Mouse (Mus musculus) heart, postnatal 36 days (tissue): ENCODE measurements around the gene Serpina3g. TPM values are rescaled to one million over a fixed set of nuclear protein-coding genes. Genes with fewer than 3 reads are reported as not detected.

Source experiments
- DNase-seq, 2 experiments: peaks; one replicate each; pipeline ENCODE4 v3.0.0; 2021 to 2022
- intact Hi-C: fragments of 180-260 bp; cut with DNase I; formaldehyde crosslinking; loops from one replicate; pipeline ENCODE4 v1.15.1; 2025
- total RNA-seq, 2 experiments: library from RNA; stranded (reverse); gene quantifications; 2 replicates each; pipeline ENCODE4 v1.2.3; 2021

The Serpina3g gene
- total RNA-seq, 2 experiments from 2014 or later = 1.4 to 2.0 TPM

- intact Hi-C loops = no loop called here
Observed at GRCm38 (mm10) chr12:104278216-104279055, 42.4 kb downstream of the Serpina3g start.

DNA sequence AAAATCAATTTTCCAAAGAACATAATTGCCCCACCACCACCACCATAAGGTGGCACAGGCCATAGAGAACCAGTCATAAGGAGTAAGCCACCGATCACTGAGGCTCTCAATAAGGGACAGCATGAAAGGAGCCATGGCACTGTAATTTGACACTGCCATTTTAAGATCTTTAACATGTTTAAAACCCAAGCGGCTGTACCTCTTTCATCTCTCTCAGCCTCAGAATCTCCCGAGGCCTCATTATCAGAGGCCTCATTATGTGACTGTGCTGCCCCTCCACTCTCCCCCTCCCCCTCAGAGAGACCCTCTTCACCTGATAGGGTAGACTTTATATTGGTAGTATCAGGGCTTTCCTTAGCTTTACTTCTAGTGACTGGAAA lies 43.0 kb downstream of the Serpina3g start:
- intact Hi-C loops = no loop called here
- DNase-seq = no peak

More at GRCm38 (mm10) chr12:104278216-104279055, 42.4 kb downstream of the Serpina3g start:
- no peak for DNase-seq

- no peak for DNase-seq
- intact Hi-C loops = no loop called here
Observed at GRCm38 (mm10) chr12:104283380-104283779, 47.3 kb downstream of the Serpina3g start.

GRCm38 (mm10) chr12:104288336-104288735 lies 52.3 kb downstream of the Serpina3g start:
- intact Hi-C loops = no loop called here
- no peak for DNase-seq

GRCm38 (mm10) chr12:104289872-104290271 lies 53.8 kb downstream of the Serpina3g start:
- no peak for DNase-seq
- intact Hi-C loops = no loop called here

Other genes with a start within 250 kb of the Serpina3g start
- not detected for gene Serpina11, start 246.3 kb upstream of the Serpina3g start, total RNA-seq
- gene Serpina9, start 222.5 kb upstream of the Serpina3g start, total RNA-seq = not detected
- not detected for gene Serpina12, start 191.8 kb upstream of the Serpina3g start, total RNA-seq
- not detected for gene Serpina5, start 135.1 kb upstream of the Serpina3g start, total RNA-seq
- not detected for gene Serpina3a, start 123.5 kb upstream of the Serpina3g start, total RNA-seq
- gene Serpina3b, start 108.2 kb upstream of the Serpina3g start, total RNA-seq = not detected
- gene Serpina3c, start 82.4 kb upstream of the Serpina3g start, total RNA-seq = 1 to 10 TPM in 1 of 2 experiments, under 1 TPM in 1; 0.61 to 1.2 TPM
- not detected for gene Serpina3f, start 21.7 kb upstream of the Serpina3g start, total RNA-seq
- gene Serpina3i, start 26.9 kb downstream of the Serpina3g start, total RNA-seq = under 1 TPM in 1 of 2 experiments, not detected in 1; 0.49 TPM
- not detected for gene Serpina3j, start 78.3 kb downstream of the Serpina3g start, total RNA-seq
- gene Serpina3k, start 102.2 kb downstream of the Serpina3g start, total RNA-seq = not detected
- gene Serpina3m, start 102.2 kb downstream of the Serpina3g start, total RNA-seq = not detected
- 1 to 10 TPM; 5.7 to 8.2 TPM for gene Serpina3n, start 170.5 kb downstream of the Serpina3g start, total RNA-seq
- not detected for gene Gsc, start 237.1 kb downstream of the Serpina3g start, total RNA-seq